Mouse (Mus musculus) adrenal gland (tissue): ENCODE measurements around the gene Zswim4.

ENCODE experiments used
- intact Hi-C: fragments of 180-260 bp; cut with DNase I; formaldehyde crosslinking; loops from one replicate; pipeline ENCODE4 v1.15.1; 2025
- microRNA-seq, 2 experiments: library from miRNA; unstranded; fragments of <30 nt; microRNA quantifications; one replicate each; pipeline ENCODE4; 2019

Zswim4 gene

DNA sequence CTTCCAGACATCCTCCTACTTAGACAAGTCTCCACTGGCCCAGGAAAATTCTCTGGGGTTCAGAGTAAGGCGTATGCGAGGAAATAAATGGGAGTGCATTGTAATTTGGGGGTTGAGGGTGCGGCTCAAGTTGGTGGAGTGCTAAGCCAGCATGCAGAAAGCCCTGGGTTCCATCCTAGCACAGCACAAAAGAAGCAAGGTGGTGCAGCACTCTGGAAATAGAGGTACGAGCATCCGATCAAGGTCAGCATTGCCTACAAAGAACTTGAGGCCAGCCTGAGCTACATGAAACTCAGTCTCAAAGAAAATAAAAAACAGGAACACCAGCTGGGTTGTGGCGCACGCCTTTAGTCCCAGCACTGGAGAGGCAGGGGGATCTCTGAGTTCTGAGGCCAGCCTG, 51.7 kb downstream of the Zswim4 start, which contains the start of gene Nanos3:
Gene Nanos3 (minus strand): TSS at position 101 of the 400 bp plus-strand sequence.
- intact Hi-C loops: loop anchor here (5.0 kb wide), 2 partner anchors 97 to 172 kb away; no protein-coding TSS in a partner anchor

DNA sequence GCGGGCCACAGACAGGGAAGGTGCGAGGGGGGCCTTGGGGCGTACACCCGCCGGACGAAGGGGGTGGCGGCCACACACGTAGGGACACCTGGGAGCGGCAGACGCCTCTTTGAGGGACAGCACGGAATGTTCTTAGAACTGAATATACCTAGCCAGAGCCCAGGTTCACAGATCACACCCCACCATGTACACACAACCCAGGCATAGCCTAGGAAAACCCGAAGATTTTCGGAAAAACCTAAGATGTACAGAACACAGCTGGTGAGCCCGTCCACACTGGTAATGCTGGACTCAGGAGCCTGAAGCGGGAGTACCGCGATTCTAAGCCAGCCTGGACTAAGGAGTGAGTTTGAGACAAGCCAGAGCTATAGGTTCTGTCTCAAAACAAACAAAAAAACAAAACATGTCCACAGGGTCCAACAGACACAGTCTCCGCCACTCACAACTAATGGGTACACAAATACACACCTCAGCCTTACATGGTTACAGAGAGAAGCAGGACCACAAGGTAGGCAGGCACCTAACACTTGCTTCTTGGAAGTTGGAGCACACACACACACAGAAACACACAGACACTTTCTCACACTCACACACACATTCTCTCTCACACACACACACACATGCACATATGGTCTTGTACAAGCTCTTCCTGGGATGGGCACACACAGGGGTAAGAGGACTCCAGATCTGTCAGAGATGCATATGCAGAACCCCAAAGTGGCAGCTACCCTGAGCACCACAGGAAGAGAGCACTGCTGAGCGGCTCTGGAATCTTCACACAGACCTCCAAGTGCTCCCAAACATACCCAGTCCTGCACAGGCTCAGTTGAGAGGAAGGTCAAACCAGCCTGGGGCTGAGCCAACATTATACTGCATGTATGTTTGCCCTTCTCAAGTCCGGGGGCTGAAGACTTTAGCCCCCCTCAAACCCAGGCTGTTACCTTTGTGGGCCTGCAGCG, 52.5 kb downstream of the Zswim4 start:
- intact Hi-C loops: loop anchor here (5.0 kb wide), 3 partner anchors 98 to 173 kb away; no protein-coding TSS in a partner anchor

DNA sequence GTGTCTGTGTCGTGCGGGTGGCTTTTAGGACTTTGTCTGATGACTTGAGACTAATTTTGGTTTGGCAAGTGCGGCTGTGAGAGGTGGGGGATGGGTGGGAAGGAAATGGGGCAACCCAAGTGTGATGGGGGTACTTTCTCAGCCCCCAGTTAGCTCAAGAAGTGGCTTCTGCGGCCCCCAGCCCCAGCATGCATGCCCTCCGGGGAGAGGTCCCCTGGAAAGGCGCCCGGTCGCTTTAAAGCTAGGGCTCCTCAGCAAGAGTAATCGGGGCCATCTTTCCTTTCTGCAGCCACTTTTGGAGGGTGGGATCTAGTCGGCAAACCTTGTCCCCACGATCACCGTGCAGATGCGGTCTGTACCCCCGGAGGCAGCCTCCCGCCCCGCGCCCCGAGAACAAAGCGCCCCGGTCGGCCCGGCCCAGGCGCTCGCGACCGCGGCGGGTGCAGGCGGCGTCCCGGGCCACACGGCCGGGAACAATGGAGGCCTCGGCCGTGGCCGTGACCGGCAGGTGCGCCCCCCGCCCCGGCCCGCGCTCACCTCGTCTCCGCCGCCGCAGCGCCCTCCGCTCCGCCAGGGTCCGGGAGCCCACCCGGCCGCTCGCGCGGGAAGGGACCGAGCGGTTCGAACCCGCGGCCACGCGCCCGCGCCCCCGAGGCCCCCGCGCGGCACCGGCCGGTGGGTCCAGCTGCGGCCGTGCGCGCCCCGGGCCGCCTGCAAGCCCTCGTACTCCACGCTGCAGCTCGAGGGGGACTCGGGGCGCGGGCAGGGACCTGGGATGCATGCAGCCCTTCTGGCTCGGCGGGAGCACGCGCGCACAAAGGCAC, 53.4 kb downstream of the Zswim4 start:
- intact Hi-C loops: loop anchor here (5.0 kb wide), 1 partner anchor 146 kb away; no protein-coding TSS in a partner anchor

DNA sequence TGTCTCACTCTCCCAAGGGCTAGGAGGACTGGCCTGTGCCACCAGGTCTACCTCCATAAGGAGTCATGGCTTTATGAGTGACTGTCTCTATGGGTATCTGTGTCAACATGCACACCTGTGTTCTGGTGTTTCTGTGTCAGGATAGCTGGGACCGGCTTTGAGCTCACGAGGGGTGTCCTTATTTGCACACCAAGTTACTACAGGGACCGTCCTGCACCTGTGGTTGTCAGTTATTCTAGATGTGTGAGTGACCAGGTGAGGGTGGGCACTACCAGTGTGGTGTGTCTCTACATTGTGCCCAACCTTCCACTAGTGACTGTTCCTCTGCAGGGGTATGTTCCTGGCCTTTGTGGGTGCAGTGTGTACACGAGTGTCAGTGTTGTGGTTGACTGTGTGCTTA, 54.0 kb downstream of the Zswim4 start:
- intact Hi-C loops: loop anchor here (5.0 kb wide), 1 partner anchor 146 kb away; no protein-coding TSS in a partner anchor

DNA sequence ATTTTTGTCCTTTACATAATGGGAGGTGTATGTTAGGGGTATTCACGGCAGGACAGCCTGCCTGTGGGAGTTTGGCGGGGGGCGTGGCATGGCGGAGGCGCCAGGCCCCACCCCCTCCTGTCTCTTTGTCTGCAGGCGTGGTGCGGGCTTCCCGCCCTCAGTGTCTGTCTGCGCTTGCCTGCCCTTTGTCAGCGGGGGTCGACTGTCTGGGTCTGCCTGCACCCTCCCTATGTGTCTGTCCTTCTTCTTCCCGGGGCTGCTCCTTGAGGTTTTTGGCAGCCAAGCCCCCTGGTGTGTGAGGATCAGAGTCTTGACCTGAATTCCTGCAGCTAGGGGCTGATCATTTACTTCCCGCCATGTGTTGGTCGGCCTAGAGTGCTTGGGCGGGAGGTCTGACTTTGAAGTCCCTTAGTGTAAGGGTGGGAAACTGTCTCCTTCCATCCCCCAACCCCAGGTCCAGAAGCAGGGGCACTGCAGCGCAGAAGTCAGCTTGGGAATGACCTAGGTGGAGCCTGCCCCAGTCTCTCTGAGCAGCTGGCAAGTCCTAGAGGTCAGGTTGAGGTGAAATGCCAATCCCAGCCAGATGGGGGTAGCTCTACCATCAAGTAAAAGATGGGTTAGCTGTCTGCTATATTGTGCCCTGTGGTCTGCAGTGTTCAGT, 56.2 kb downstream of the Zswim4 start:
- intact Hi-C loops: loop anchor here (5.0 kb wide), 1 partner anchor 143 kb away; no protein-coding TSS in a partner anchor

DNA sequence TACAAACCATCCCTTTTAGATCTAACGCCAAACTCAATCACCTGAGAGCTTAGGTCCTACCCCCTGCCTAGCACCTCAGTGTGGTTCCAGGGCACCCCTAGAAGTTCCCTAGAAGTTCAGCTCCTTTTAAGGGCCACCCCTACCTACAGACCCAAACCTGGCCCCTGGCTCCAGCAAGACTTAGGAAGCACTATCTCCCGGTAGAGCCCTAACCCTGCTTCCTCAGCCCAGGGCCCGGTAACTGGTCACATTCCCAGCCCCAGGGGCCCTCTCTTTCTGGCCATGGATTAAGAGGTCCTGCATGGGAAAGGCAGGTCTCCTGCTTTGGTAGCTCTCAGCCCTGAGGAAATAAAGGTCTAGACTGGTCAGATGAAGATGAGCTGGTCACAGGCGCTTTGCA, 56.9 kb downstream of the Zswim4 start:
- intact Hi-C loops: loop anchor here (5.0 kb wide), 1 partner anchor 143 kb away; no protein-coding TSS in a partner anchor

DNA sequence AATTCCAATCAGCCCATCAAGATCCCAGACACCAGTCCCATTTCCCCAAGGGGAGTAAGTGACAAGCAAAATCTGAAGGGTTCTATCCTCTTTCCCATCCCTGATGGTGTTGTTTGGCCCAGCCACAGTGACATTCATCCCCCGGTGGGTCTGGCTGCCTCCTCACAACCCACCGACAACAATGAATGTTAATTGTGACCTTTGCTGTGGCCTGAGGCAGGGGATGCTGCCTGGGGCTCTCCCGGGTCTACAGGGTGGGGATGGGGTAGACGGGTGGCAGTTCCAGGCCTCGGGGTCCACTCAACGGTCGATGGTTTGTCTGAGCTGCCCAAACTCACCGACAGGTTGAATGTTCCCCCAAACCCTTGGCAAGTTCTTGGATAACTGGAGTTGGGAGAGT, 58.3 kb downstream of the Zswim4 start:
- intact Hi-C loops: no loop called here

DNA sequence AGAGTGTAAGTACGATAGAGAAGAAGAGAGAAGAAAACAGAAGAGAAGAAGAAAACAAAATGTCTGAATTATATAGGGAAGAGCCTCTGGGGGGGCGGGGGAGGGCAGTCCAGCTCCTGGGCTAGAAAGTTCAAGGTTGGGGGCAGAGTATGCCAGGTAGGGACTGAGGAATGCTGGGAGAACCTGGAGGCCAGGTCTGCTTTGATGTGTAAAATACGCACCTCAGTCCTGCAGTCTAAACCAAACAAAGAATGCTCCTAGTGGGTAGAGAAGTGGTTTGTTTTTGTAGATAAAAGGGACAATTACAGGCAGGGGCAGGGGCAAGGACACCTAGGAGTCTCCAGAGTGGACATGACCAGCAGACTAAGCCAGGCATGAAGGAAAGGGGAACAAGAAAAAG, 59.5 kb downstream of the Zswim4 start:
- intact Hi-C loops: no loop called here

DNA sequence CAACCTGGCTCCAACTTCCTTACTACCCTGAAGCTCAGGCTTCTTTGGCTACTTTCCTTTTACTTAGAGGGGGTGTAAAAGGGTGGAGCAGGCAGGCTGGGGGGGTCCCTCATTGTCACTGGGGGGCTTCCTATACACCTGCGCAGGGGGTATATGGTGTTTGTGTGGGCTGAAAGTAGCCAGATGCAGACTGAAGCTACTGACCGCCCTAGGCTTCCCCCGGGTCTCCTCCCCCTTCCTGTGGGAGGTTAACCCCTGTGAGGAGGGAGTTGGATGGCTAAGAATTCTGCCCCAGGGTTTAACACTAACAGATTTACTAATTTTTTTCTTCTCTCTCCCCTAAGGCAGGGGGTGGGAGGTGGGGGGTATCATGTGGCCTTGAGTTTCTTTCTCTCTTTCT, 60.3 kb downstream of the Zswim4 start:
- intact Hi-C loops: no loop called here

DNA sequence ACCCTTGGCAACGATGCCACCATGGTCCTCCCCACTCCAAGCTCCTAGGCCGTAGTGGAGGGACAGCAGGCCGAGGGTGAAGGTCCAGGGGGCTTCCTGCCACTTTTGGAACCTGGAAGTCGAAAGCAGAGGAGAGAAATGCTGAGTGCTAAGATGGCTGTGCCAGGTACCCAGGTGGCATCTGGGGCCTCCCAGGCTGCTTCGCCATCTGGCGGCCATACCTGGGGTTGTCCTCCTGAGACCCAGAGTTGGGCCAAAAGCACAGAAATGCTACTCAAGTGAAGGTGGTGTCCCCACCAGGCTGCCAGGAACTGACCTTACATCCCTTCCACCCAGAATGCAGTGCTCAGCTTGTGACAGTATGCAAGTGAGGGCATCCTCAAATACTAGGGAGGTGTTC, 63.0 kb downstream of the Zswim4 start:
- intact Hi-C loops: no loop called here

DNA sequence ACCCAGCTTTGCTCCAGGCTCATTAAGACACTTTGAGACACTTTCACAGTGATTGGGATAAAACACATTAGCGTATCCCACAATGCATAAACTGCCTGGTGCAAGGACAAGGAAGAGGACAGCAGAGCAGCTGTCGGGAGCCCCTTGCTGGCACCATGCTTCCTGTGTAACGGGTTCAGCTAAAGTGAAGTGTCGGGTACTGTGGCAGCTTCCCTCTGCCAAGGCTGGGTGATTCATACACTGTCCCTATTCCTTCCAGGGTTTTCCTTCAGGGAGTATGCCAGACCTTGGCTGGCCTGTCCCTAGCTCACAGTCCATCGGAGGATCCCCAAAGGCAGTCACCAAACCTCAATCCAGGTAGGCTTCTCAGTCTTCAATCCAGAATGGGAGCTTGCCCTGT, 66.8 kb downstream of the Zswim4 start:
- intact Hi-C loops: no loop called here

DNA sequence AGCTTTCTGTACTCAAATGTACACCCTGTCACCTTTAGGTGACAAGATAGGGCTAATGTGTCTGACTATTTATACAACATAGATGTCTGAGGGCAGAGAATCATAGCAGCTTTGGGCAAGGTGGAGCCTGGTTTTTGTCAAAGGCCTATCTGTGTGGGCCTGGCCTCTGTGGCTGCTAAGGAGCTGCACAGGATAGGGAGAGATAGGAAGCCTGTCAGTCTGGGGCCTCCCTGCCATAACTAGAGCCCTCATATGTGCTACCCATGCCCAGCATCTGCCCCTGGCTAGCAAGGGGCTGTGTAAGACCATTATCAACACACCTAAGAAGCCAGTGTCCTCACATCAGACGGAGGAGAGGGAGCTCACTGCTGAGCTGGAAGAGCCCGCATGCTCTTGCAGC, 69.2 kb downstream of the Zswim4 start:
- intact Hi-C loops: no loop called here

Small RNAs within 50 kb of the gene (microRNA-seq; reads per million reads assigned to microRNA genes)
- gene Mir181c (702 to 834 reads per million in 2 experiments), gene Mir181d (733 to 872 reads per million in 2 experiments), gene Mir23a (58,033 to 62,333 reads per million in 2 experiments), gene Mir24-2 (0 reads per million in 2 experiments), gene Mir27a (794 to 964 reads per million in 2 experiments), gene Mir3074-2 (0 reads per million in 2 experiments)
